Mouse (Mus musculus): ENCODE results near the gene Dnal1. TPM values are rescaled to one million over a fixed set of nuclear protein-coding genes. Genes with fewer than 3 reads are reported as not detected.

Gene Dnal1
- total RNA-seq, 4 experiments from 2014 or later, result 76.7 to 97.3 (median 85.4) TPM

DNA sequence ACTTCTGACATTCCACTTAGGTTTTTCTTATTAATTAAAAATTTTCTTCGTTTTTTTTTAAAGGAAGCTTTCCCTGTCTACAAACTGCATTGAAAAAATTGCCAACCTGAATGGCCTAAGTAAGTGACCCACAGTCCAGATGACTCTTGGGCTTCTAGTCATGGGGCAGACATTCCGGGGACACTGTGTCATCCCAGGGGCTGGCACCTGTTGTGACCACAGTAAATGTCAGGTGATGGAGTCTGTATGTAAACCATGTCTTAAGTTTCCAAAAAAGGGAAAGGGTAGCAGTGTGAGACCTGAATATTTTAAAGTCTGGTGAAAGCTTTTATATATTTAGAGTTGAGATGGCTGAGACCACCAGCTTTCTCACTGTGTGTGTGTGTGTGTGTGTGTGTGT, 12.7 kb downstream of the Dnal1 start:
- DNase-seq (ENCODE audit: low spot score in 2 of 2), result no peak

DNA sequence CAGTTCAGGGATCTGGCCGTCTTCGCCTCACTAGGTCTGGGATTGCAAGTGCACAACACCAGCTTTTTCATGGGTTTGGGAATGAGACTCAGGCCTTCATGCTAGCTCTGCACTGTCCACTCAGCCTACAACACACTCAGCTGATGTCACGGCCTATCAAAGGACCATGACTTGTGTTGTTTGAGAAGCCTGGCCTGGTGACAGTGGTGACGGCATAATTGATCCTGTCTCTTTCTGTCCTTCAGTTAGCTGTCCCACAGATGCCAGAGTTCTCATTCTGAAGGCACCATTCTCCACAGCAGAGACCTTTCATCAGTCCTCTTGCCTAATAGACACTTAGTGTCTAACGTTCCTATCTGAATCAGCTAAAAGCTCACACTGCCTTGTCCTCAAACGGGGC, 14.4 kb downstream of the Dnal1 start:
- DNase-seq (ENCODE audit: low spot score in 2 of 2), result no peak

DNA sequence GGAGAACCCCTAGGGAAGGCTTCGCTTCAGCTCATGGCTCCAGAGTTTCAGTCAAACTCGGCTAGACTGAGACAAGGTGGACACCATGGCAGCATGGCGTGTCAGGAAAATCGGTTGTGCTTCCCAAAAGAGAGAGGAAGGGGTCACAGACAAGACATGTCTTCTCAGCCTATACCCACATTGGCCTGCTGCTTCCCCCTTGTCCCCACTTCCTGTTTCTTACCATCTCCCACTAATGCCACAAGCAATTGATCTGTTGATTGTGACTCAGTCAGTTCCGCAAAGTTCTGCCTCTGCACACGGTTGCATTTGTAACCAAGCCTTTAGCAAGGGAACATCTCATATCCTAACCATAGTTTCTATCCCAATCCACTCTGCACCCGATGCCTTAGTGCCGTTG, 15.8 kb downstream of the Dnal1 start:
- DNase-seq (ENCODE audit: low spot score in 2 of 2), result no peak

DNA sequence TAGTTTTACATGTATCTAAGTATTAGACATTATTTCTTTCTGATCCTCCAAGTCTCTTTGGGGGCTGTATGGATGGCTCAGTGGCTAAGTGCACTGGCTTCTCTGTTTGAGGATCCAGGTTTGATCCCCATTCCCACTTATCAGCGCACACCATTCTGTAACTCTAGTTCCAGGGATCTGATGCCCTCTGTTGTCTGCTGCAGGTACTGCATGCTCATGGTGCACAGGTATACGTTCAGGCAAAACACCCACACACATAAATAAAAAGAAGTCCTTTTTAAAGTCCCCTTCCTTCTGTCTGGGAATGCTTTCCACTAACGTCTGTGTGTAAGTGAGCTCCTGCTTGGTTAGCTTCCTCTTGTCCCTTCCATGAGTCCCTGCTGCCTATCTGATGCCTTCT, 18.1 kb downstream of the Dnal1 start:
- DNase-seq (ENCODE audit: low spot score in 2 of 2), result no peak

DNA sequence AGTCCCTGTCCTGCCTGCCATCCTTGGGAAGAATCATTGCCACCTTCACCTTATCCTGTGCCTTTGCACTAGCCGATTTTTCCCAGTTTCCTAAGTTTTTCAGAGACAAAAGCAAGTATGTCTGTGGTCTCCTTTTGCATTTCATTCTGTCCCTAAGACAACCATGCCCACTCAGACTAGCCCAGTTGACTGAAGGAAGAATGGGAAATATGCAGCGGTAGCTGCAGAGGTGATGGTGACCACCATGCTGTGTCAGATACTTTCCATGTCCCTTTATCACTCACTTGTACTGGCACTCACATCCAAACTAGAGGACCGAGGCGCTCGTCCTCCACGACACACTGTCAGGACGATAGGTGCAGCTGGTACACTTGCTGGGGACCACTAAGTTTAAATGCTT, 23.0 kb downstream of the Dnal1 start:
- DNase-seq (ENCODE audit: low spot score in 2 of 2), result no peak

DNA sequence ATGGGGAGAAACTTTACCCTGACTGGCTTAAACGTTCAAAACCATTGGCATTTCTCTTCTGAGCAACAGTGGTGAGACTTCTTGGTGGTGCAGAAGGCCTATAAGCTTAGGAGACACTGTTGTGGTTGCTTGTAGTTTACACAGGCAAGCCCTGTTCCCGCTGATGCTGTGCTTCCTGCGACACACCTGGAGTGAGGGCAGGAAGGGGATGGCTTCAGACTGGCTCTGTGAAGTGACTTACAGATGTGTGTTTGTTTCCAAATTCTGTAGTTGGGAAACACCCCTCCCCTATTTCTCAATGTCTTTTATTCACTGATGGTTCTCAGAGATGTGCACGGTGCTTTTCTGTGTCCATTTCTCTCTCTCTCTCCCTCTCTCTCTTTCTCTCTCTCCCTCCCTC, 26.0 kb downstream of the Dnal1 start:
- DNase-seq (ENCODE audit: low spot score in 2 of 2), result no peak

DNA sequence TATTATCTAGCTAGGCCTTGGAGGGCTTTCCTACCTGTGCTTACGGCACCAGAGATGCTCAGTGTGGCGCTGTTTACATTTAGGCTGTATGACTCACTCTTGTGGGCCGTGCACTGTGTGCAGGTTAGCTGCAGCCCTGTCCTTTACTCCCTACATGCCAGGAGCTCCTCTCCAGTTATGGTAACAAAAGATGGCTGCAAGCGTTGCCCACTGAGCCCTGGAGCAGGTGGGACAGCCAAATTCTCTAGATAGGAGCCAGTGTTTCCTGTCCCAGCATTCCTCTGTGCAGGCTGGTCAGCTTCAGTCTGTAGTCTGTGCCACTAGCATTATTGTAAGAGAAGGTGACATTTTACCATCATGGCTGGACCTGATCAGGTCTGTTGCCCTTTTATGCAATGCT, 27.1 kb downstream of the Dnal1 start:
- DNase-seq (ENCODE audit: low spot score in 2 of 2), result no peak

DNA sequence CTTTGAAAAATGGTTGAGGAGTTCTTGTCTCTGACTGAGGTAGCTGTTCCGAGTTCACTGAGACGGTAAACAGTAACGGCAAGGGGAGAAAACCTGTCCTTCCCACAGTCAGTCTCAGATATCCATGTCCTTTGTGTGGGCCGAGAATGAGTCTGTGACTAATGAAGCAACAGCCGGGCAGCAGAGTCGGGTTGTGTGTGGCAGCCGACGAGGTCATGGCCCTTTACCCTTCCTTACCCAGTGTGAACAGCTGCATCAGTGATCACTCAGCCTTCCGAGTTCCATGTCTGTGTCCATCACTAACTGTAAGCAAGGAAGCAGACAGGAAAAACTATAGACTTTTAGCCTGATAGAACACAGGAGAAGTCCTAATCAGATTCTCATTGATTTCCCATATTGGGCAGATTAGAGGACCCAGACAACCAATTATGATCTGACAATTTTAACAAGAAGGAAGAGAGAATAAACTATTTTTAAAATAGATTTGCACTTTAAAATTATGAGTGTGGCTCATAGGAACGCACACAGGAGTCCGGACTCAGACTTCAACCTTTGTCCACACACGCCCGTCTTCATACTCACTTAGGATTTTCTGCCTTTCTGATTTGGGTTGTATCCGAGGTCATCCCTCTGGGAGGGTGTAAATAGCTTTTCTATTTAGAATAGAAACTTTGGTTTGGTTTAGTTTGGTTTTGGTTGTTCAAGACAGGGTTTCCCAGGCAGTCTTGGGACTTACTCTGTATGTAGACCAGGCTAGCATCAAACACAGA, 28.3 kb downstream of the Dnal1 start:
- no peak for DNase-seq (ENCODE audit: low spot score in 2 of 2)

DNA sequence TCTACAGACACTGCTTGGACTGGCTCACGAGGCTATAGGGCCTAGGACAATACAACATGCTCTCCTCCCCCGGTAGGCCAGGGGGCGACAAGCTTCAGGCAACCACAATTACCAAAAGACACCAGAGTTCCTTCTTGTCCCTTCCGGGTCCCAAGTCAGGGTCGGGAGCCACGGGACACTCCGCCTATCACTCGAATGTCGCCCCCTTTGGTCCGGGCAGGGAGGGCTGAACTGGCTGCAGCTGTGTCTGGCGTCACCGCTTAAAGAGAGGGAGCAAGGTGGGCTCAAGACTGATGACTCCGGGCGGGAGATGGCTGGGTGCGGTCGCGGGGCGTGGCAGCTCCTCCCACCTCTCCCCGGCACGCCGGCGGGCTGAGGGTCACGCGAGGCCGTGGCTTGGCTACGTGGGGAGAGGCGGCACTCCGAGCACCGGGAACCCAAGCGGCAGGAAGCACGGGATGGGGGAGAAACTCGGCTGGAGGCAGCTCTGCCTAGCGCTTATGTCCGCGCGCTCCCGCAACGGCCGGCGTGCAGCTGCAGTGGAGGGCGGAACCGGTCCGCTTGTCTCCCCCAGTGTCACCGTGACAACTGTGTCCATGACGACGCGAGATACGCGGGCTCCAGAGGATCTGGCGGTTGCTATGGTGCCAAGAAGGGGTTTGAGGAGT, 33.9 kb downstream of the Dnal1 start, which contains the start of gene Pnma1:
Gene Pnma1 (minus strand): TSS at position 536 of the 668 bp plus-strand sequence.
- DNase-seq (ENCODE audit: low spot score in 2 of 2), result peak; percentile 66 to 82

DNA sequence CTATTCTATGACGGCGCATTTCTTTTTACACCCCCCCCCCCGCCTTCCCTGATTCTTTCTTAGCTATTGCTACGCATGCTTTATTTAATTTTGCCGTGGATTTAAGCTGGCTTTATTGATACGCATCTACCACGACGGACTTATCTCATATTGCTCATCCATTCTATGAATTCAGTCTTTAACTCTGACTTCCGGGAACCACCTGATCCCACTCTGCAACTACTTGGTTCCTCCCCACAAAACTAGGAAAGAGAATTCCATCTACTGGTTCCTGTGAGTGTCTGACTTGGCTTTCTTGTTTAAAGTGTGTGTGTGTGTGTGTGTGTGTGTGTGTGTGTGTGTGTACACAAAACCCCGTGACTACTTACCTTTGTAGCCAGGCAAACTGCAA, 34.5 kb downstream of the Dnal1 start:
- DNase-seq (ENCODE audit: low spot score in 2 of 2), result no peak

DNA sequence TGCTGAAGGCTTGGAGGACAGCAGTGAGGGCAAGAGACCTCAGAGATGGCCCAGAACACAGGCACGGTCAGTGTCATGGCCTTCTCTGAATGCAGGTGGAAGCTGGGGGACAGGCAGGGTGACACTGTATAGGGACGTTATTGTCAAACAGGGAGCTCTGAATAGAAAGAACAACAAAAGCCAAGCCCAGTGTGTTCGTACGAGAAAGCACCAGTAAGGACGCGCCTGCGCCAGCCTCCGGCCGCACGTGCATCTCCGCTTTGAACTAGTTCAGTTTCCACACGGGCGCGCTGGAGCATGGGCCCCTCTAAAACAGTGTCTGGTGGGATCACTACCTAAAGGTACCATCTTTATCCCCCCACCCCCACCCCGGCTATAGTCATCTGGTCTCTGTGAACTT, 35.8 kb downstream of the Dnal1 start:
- no peak for DNase-seq (ENCODE audit: low spot score in 2 of 2)

DNA sequence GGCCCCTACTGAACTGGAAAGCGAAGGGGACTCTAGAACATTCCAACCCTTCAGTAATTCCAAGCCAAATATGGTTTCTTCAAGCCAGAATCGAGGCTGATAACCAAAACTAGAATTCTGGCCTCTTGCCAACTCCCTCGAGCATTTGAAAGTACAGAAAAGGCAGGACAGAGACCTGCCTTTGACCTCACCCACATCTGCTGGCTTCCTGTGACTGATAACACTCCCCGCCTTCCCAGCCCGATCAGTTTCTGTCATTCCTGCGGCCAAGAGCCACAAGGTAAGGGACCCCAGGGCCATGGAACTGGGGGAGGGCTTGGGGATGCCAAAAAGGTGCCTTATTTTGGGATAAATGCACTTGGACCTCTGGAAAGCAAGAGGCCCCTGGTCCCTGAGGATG, 36.8 kb downstream of the Dnal1 start:
- DNase-seq (ENCODE audit: low spot score in 2 of 2), result no peak

DNA sequence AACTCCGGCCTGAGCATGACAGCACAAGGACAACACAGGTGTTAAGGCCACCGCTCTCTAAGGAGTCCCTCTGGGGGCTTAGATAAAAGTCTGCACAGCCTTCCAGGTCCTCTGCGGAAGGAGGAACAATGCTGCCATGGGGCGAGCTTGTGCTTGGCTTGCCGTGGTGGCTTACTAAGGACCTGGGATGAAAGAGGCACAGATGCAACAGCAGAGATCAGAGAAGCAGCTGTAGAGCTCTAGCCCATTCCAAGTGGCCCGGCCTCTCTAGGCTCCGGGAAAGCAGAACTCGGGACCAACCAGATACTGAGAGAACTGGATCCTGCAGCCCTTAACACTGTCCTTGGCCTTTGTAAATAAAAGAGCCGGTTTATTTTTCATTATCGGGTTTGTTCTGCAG, 37.7 kb downstream of the Dnal1 start:
- no peak for DNase-seq (ENCODE audit: low spot score in 2 of 2)

DNA sequence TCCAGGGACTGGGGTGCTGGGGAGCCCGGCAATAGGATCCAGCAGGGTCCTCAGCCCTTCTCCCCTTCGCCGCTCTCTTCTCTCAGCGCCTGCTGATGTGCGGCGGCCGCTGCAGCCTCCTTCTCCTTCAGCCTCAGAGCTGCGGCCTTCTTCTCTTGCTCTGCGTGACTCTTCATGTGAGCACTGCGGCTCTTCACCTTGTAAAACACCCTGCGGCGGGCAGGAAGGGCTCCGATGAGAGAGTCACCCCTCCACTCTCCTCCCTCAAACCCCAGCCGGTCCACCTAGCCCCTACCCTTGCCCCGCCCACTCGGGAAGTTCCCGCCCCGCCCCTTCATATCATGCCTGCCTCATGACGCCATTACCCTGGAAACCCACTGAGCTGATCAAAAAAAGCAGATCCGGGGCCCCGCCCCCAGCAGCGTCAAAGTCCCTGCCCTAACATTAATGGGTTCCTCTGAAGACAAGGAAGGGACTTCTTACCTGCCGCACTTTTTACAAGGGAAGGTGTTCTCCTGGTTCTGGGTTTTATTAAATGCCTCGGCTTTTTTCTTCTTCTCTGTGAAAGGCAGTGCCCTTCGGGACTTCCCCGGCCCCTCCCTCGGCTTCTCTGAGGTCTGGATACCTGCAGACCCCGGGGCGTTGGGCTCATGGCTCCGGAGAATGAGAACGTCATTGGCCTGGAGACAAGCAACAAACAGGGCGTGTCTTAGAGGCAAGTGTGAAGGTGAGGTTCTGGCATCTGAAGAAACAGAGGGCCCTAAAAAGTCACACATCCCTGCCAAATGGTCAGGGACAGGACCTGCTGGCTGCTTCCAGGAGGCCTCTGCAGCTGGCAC, 38.4 kb downstream of the Dnal1 start:
- DNase-seq (ENCODE audit: low spot score in 2 of 2), result no peak

DNA sequence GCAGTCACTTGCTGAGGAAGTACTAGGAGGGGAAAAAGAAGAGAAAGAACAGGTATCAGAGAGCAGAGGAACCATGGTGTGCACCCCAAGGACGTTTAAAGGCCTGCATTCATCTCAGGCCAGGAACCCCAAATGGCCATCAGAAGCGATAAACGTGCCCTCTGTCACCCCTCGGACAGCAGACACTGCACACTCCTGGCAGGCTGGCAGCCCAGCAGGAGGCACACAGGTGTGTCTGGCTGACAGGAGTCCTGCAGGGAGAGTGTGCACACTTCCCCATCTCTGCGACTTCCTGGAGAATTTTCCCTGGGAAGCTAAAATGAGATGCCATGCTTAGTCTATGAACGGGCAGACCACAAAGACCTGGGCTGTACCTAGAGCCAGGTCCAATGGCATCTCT, 39.2 kb downstream of the Dnal1 start:
- DNase-seq (ENCODE audit: low spot score in 2 of 2), result no peak

DNA sequence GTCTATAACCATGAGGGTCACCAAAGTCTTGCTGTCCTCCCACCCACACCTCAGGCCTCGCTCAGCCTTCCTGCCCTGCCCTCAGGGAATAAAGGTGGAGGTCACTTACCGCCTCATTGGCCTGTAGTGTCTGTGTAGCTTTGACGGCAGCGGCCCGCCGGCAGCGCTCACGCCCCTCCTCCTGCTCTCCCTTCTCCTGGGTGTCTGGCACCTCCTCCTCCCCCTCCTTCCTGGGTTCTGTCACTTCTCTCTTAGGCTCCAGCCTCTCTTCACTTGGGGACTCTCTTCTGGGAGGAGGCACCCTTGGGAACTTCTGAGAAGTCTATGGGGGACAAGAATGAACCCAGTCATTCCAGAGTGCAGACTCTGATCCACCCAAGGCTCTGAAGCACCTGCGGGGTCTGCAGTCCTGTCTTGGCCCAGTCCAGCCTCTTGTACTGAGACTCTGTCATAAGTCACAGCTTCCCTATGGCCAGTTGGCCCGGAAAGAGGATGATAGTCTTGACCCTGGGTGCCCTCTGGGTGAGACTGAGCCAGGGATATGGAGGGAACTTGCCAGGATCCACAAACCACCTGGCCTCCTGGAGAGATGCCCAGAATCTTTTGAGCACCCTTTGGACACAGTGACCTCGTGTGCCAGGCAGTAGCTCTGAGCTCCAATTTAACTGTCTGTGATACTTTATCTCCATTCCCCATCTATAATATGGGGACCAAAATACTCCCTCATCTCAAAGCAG, 40.8 kb downstream of the Dnal1 start:
- DNase-seq (ENCODE audit: low spot score in 2 of 2), result no peak

DNA sequence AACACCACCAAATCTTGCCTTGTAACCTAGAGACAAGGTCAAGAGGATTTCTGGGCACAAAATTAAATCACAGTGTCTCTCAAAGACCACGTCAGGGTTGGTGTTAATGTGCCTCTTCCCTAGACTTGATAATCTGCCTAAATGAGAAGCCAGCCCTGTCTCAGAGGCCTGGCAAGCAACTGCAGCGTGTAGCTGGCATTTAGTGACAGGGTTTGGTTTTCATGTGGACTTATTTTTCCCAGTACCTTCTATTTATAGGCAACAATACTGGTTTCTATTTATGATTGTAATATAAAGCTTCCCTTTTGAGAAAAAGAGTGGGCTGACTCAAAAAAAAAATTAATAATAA, 41.3 kb downstream of the Dnal1 start:
- no peak for DNase-seq (ENCODE audit: low spot score in 2 of 2)

DNA sequence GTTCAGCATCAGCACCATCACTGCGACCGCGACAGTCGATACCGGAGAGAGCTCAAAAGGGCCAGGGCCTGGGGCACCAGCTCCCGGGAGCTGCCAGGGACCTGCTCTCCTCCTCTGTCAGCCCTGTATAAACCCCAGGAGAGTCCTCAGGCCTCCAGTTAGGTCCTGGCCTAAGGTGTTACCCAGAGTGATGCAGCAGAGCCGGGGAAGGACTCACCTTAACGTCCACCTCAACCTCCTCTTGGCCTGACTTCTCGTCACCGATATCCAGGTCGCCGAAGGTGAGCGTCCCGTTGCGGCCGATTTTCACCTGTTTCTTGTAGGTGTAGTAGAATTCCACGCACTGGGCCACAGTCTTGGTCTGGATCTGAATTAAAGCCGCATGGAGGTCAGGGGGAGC, 42.0 kb downstream of the Dnal1 start:
- peak in 1 of 2 experiments; percentile 5 for DNase-seq (ENCODE audit: low spot score in 2 of 2)

DNA sequence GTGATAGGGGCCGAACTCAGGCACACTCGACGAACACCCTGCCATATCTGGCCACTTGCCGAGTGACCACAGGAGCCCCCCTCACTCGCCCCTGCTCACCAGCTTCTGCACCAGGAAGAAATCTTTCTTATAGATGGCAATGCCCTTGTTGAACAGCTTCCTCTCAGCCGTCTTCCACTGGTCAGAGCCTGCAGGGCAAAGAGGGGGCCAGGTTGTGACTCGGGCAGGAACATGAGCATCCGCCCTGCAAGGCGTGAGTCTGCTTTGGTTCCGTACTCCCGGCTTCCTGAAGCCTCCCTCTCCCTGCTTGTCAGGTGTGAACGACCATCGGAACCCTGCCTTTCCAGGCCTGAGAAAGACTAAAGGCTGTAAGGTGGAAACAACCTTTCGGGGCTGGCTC, 44.0 kb downstream of the Dnal1 start:
- no peak for DNase-seq (ENCODE audit: low spot score in 2 of 2)

DNA sequence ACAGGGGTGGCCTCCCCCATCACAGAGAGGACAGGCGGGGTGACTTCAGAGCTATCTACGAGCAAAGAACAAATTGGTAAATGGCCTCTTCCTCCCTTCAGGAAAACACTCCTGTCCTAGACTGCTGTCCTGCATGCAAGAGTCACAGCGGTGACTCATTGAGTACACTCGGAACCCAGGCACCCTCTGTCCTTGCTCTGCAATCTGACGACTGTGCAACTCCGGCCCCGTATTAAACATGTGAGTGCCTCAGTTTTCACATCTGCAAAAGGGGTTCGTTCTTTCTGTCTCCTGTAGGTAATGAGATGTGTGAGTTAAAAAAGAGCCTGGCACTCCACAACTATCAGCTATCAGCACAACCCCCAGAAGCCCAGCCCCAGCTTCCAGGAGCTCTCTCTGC, 46.3 kb downstream of the Dnal1 start:
- DNase-seq (ENCODE audit: low spot score in 2 of 2), result no peak

DNA sequence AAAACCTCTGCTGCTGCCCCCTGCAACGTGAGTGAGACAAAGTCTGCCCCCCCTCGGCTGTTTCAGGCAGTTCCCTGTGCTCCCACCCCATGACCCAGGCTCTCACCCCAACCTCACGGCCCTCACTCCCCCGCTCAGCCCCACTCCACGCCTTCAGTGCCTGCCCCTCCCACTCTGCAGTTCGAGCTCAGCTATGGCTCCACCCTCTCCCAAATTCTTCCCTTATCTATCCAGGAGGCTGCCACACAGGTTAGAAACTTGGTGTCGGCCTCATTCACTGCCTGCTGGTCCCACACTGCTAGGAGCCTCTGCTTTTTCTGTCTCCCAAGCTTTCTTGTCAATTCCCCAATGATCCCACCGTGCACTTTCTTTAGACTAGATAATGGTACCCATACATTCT, 47.0 kb downstream of the Dnal1 start:
- no peak for DNase-seq (ENCODE audit: low spot score in 2 of 2)

Measured in layer of hippocampus, adult 8-10 months (tissue).